Mouse (Mus musculus): ENCODE measurements at regions not wholly inside any gene's neighbourhood (a gene's known extent, or its start where the extent isn't known, plus 50 kb on each side); places are given as distances from the start of the nearest gene placed in this dataset.

DNA sequence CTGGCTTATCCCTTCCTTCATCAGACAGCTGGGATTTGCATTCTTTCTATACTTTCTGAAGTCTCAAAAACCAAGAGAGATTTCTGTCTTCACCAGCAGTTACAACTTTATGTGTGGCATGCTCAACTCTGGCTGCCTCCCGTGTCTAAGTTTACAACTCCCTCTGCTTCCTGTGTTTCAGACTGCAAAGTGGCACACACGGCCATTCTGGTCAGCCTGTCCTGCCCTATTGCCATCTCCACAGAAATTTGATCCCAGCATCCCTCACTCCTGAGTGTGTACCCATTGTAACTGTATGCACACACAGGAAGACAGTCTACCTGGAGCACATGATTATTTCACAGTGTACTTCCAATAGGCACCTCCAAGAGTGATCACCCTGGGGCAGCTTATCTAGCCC lies 163.3 kb upstream of the Mpped2 start:
- in situ Hi-C loops (cut with MboI, MseI): no loop called here

DNA sequence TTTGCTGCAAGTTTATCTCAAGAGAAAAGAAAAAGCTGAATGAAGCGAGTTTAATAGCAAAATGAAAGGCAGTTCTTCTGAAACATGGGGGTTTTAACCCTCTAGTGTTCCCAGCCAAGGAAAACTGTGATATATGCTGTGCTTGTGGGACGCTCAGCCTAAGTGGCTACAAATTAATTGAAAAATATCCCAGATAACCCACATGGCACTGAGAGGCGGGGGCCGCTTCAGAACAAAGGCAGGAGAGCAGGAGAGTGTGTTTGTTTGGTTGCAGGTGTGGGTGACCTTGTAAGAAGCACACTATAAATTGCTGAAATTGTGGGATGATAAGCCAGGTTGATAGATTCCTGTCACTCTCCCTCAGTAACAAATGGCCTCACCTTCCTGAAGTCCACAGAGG lies 154.7 kb upstream of the Mpped2 start:
- in situ Hi-C loops (cut with MboI, MseI): no loop called here

DNA sequence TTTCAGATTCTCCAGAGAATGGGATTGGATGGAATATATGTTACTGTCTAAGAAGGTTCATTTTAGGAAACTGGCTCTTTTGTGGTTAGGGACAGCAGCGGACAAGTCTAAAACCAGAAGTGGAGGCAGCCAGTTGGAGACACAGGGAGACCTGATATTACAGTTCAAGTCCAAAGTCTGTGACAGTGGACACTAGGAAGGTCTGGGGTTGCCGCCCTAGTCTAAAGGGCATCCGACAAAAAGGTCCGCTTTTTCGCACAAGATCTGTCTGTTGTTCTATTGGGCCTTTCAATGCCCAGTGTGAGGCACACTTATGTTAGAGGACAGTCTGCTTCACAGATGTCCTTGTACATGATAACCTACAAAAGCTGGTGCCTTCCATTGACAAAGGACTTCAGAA lies 152.9 kb upstream of the Mpped2 start:
- in situ Hi-C loops (cut with MboI, MseI): no loop called here

DNA sequence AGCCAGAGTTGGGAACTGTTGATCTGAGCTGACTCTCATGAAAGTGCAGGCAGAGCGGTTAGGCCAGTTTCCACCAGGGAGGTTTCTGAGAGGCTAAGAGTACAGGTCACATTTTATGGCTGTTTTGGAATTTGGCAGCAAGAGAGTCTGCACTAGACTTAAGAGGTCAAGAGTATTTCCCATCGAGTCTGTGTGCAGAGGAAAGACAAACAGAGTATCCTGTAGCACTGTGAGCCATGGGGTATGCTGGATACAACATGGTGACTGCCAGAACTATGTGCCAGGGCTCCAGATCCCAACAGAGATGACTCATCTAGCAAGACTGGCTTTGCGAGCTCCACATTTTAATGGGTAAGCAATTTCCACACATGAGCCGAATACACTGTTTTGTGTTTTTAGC lies 146.0 kb upstream of the Mpped2 start:
- in situ Hi-C loops (cut with MboI, MseI): no loop called here

DNA sequence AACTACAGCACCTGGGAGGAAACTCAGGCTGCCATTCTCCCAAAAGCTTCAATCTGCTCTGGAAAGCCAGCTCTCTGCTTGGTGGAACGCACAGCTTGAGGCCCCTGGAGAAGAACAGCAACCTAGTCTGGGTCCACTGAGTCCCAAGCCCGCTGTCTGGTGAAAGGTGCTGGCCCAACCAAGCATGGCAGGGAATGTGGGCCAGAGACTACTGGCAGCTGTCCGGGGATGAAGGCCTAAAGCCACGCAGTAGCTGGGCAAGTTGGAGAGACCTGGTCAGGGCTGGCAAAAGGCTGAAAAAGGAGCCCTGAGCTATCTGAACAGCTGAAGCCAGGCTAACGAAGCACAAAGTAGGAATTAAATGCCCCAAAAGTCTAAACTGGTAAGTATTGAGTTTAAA lies 139.4 kb upstream of the Mpped2 start:
- in situ Hi-C loops (cut with MboI, MseI): no loop called here

DNA sequence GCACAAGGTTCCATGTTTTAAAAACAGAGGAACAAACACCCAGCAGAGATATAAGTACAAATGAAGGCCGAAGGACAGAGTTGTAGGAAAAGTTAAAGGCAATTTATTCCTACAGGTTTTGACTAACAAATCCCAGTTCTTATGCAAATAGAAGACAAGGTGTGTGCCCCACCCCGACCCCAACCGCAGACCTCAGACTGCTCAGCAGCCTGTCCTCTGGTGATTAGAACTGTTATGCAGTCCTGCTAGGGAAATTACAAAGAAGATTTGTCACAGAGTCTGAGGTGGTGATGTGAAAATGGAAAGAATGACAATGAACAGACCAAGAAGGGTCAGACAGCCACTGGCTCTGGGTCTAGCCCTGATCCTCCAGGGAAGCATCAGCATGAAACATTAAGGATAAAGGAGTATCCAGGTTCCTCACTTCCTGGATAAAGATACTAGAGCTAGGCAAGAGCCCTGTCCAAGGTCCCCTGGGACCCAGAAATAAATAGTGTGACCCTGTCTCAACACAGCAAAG lies 131.4 kb upstream of the Mpped2 start:
- in situ Hi-C loops (cut with MboI, MseI): no loop called here

DNA sequence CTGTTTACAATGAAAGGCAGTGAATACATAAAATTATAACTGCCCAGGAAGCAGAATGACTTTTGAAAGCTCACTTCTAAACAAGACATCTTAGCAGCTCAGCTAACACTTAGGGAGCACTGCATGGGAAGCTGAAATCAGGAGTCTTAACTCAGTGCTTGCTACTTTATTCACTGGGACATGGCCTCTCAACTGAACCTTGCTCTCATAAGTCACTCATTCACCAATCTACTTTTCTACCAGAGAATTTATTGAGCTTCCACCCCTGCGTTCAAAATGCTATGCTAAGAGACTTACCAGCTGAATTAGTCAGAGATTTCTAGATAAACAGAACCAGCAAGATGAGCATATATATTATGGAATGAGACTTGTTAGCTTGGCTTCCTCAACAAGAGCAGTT lies 122.8 kb upstream of the Mpped2 start:
- in situ Hi-C loops (cut with MboI, MseI): no loop called here

DNA sequence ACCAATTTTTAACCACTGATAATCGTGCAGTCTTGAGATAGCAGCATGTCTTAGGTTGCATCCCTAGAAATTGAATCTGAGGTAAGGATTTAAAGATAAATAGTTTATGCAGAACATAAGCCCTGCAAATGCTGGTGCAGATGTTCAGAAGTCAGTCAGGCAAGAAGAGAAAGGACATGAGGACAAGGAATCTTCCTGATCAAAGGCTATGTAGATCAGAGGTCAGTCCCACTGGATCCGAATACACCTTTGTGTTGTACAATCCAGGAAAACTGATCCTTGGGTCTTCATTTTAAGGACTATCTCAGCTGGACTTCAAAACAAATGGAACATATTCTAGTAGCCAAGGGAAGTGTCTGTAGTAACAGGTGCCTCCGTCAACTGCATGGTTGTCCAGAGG lies 121.7 kb upstream of the Mpped2 start:
- in situ Hi-C loops (cut with MboI, MseI): no loop called here

DNA sequence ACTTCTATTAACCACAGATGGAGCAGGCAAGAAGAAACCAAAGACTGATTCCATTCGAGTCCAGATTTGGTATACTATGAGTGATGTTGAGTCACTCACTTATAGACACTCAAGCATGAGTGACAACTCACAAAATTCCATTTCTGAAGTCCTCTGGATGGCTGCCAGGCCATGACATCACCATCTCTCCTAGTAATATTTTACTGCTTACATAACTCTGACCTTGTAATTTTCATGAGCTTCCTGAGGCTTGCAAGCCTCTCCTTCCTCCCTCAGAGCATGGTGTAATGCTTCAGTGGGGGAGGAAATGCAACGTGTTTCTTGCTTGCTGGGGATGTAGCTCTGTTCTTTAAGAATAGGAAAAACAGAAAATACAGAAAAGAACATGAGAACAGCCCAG lies 121.2 kb upstream of the Mpped2 start:
- in situ Hi-C loops (cut with MboI, MseI): no loop called here

DNA sequence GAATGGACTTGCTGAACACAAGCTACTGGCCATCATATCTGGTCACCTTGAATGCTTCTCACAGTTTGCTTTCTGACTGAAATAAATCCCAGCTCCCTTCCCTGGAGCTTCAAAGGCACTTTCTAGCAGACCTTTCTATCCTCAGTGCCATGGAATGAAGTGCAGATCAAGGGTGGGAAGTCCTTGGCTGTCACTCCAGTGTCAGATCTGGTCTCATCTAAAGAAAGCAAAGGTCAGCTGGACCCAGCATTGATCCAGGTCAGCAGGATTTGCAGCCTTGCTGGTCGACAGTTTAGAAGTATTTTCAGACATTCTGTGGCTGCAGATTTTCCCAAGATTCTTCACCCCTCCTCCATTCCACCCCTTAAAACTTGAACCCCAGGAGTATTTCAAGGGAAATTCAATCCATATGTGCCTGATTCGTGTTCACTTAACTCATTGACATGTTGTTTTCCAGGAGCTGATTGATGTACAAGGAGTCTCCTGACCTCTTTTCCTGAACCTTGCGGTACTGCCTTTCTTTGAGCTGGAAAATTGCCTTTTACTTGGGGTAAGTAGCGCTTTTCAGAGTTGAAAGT lies 116.2 kb upstream of the Mpped2 start:
- in situ Hi-C loops (cut with MboI, MseI): no loop called here

DNA sequence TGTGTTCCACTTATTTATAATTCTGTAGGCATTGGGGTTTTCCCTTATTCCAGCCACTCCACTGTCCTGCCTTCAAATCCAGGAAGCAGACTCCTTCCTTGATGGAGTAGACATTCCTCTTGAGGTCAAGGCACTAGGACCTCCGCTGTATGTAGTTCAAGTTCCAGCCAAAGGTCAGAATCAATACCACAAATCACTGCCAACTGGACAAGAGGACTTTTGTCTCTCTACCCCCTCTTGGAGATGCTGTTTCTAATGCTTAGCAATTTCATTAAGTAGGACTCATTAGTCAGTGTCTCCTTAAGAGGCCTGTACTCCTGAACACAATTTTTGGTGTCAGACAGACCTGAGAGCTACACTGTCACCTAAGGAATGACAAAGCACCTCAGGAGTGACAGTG lies 115.0 kb upstream of the Mpped2 start:
- in situ Hi-C loops (cut with MboI, MseI): no loop called here

DNA sequence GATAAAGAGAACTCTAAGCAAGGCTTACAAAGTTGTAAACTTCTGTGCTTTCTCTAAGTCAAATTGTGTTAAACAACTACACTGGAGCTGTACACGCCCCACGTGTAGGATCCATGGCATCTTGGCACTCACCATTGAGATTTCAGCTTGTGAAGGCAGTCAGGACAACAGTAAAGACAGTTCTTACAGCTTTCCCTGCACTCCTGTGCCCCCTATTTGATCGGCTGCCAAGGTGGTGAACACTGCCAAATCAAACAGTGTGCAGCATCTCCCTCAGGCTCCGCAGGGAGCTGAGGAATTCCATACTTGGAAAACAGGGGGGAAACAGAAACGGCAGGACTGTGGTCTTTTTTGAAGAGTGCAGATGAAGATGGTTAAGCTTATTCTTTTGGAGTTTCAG lies 112.4 kb upstream of the Mpped2 start:
- in situ Hi-C loops (cut with MboI, MseI): no loop called here

DNA sequence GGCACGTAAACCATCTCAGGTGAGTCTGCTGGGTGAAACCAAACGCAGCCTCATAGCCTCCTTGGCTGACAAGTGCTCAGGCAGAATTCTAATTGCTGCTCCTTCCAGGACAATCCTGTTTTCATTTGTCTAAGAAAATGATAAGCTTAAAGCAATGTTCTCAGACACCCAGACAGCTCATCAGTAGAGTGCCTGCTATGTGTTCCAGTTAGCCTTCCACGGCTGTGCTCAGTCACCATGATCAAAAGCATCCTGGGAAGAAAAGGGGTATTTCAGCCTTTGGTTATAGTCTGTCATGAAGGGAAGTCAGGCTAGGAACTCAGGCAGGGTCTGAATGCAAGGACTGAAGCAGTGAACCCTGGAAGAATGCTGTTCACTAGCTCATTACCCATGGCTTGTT lies 71.8 kb upstream of the Mpped2 start:
- in situ Hi-C loops (cut with MboI, MseI): no loop called here

DNA sequence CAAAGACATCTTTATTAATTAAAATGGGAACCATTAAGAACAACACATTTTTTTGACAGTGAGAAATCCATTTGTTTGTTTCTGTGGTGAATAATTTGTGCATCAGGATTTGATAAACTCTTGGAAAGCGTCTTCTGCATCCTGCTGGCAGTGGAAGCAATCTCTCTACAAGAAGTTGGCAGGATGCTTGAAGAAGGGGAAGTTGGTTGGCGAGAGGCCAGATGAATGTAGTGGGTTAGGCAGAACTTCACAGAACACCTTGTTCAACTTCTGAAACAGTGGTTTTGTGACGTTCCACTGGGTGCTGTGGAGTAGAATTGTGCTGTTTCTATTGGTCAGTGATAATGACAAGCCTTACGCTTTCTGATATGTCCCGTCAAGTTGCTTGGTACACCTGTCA lies 70.7 kb upstream of the Mpped2 start:
- in situ Hi-C loops (cut with MboI, MseI): no loop called here

DNA sequence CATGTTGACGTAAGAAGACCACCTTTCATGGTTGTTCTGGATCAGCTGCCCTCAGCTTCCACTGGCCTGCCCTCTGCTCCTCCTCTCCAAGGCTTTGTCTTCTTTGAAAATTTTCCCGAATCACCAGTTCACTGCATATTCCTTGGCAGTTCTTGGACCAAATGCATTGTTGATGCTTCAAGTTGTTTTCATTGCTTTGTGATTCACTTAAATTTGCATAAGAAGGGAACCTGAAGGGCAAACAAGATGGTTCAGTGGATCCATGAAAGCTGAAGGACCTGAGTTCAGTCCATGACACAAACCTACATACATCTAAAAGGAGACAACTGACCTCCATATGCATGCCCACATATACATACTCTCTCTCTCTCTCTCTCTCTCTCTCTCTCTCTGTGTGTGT lies 69.4 kb upstream of the Mpped2 start:
- in situ Hi-C loops (cut with MboI, MseI): no loop called here

DNA sequence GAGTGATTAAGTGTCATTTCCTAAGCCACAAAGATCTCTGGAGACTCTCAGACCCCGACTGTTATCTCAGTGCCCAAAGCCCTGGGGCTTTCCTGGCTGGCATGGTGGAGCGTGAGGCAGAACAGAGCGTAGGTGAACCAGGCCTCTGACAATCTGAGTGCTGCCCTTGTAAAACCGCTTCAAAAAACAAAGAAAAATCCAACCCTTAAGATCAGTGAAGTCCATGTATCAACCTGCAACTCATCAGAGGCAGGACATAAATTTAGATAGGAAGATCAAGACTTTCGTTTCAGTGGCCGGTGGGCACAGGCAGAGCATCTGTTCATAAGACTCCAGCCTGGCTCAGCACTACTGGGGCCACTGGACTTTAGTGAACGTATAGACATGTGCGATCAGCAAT lies 61.1 kb upstream of the Mpped2 start:
- in situ Hi-C loops (cut with MboI, MseI): no loop called here

Data from regulatory T cell (primary cell).